Mouse (Mus musculus): ENCODE data around the gene Gm3532.
"Not testable (repeated sequence)": the region's sequence is repeated elsewhere in the genome, so short reads cannot be mapped to it uniquely, and the experiment has no call there.

The Gm3532 gene

GRCm38 (mm10) chr14:5538196-5538595 is at the start of gene Gm3532:
Gene Gm3532, plus strand, starts transcription at chr14:5538496.
- not testable (repeated sequence) for DNase-seq

- DNase-seq: not testable (repeated sequence)
Measured at GRCm38 (mm10) chr14:5501374-5501773, 36.9 kb upstream of the Gm3532 start, which contains the start of gene Gm3488. Gene Gm3488, plus strand, starts transcription at chr14:5501674.

Data from layer of hippocampus, adult 9-11 months (tissue).